Comparison of ENCODE assay signal across 16 mouse cellular contexts in genomic region chr1:180314641-180315040, GRCm38 (mm10). TPM values are rescaled to one million over a fixed set of nuclear protein-coding genes. Genes with fewer than 3 reads are reported as not detected.
DNase-seq lines count a peak whose midpoint lies in the region; ATAC-seq lines count a peak whose summit lies in the region.
"Had no signal": no experiment of that assay in that cellular context is flagged by ENCODE, and none has a peak within 500 bp of the region (broad histone marks: within the 10 kb centered on the region; RNA-seq: fewer than 3 reads in every experiment).

No protein-coding gene starts in this region.

- no peaks in the 10 kb centered on the region for H3K27me3 ChIP-seq in embryonic facial prominence, embryonic 15.5 days
- H3K27me3 ChIP-seq in embryonic facial prominence, embryonic 10.5 days (replicated peaks; ENCODE audit: low read depth, poor library complexity, severe bottlenecking) = peaks cover 16% of the 10 kb centered on the region; the same call in 1 of the 2 replicates
- H3K27me3 ChIP-seq in neural tube, embryonic 13.5 days = no peaks in the 10 kb centered on the region
- no peaks in the 10 kb centered on the region for H3K27me3 ChIP-seq in neural tube, embryonic 15.5 days (replicated peaks)
- no peaks in the 10 kb centered on the region for H3K27me3 ChIP-seq in midbrain, embryonic 14.5 days (ENCODE audit: control insufficient read depth, insufficient read depth, low read length)
- H3K27me3 ChIP-seq: lung, embryonic 15.5 days had no signal

- no peak overlapping the region for H3K4me3 ChIP-seq in embryonic facial prominence, embryonic 15.5 days (replicated peaks)
- H3K4me3 ChIP-seq in embryonic facial prominence, embryonic 10.5 days = no peak overlapping the region
- H3K4me3 ChIP-seq in neural tube, embryonic 13.5 days = no peak overlapping the region
- no peak overlapping the region for H3K4me3 ChIP-seq in neural tube, embryonic 15.5 days (replicated peaks)
- no peak overlapping the region for H3K4me3 ChIP-seq in midbrain, embryonic 14.5 days (replicated peaks; ENCODE audit: low read depth, low read length)
- H3K4me3 ChIP-seq: gastrocnemius, adult 2 months; lung, embryonic 15.5 days had no signal

- WGBS in embryonic facial prominence, embryonic 15.5 days = 74% methylated on average over 11 of the region's 11 CpGs
- WGBS in embryonic facial prominence, embryonic 10.5 days = 86% methylated on average over 11 of the region's 11 CpGs
- 81% methylated on average over 11 of the region's 11 CpGs for WGBS in neural tube, embryonic 13.5 days
- WGBS in neural tube, embryonic 15.5 days = 79% methylated on average over 11 of the region's 11 CpGs
- 88% methylated on average over 11 of the region's 11 CpGs for WGBS in midbrain, embryonic 14.5 days

- DNase-seq in embryonic facial prominence, embryonic 10.5 days (ENCODE audit: low spot score) = no peak
- DNase-seq in brain, adult 2 months (ENCODE audit: low read depth, low spot score) = peak; percentile 9
- DNase-seq in retina, embryonic 14.5 days (ENCODE audit: low spot score) = peak; percentile 13
- DNase-seq in midbrain, embryonic 14.5 days = no peak
- DNase-seq: adrenal gland, adult 8-10 months; cerebellum, adult 18-20 months; gastrocnemius, adult 2 months; kidney, adult 11 months; kidney, postnatal 10 days; layer of hippocampus, adult 9-11 months had no signal

- H3K9ac ChIP-seq in embryonic facial prominence, embryonic 15.5 days = no peak overlapping the region
- no peak overlapping the region for H3K9ac ChIP-seq in neural tube, embryonic 13.5 days
- no peak overlapping the region for H3K9ac ChIP-seq in neural tube, embryonic 15.5 days (replicated peaks)
- no peak overlapping the region for H3K9ac ChIP-seq in midbrain, embryonic 14.5 days (replicated peaks; ENCODE audit: low read length)
- H3K9ac ChIP-seq: lung, embryonic 15.5 days had no signal

- no peak overlapping the region for H3K4me2 ChIP-seq in embryonic facial prominence, embryonic 15.5 days (replicated peaks)
- H3K4me2 ChIP-seq in neural tube, embryonic 13.5 days = no peak overlapping the region
- no peak overlapping the region for H3K4me2 ChIP-seq in neural tube, embryonic 15.5 days
- H3K4me2 ChIP-seq in midbrain, embryonic 14.5 days (ENCODE audit: low read length) = no peak overlapping the region

- ATAC-seq in embryonic facial prominence, embryonic 15.5 days (ENCODE audit: insufficient number of reproducible peaks, low FRiP score, low TSS enrichment, low read depth) = no peak
- ATAC-seq in neural tube, embryonic 13.5 days (ENCODE audit: low read depth) = no peak
- no peak for ATAC-seq in neural tube, embryonic 15.5 days (ENCODE audit: low FRiP score)
- no peak for ATAC-seq in midbrain, embryonic 14.5 days (ENCODE audit: low FRiP score, low TSS enrichment)
- no peak for ATAC-seq in erythroid progenitor cell, adult 5-6 weeks (replicated peaks; ENCODE audit: low FRiP score, poor library complexity, severe bottlenecking)

- no peaks in the 10 kb centered on the region for H3K9me3 ChIP-seq in embryonic facial prominence, embryonic 15.5 days (replicated peaks)
- no peaks in the 10 kb centered on the region for H3K9me3 ChIP-seq in embryonic facial prominence, embryonic 10.5 days
- no peaks in the 10 kb centered on the region for H3K9me3 ChIP-seq in neural tube, embryonic 13.5 days
- no peaks in the 10 kb centered on the region for H3K9me3 ChIP-seq in neural tube, embryonic 15.5 days (replicated peaks)
- no peaks in the 10 kb centered on the region for H3K9me3 ChIP-seq in midbrain, embryonic 14.5 days (ENCODE audit: control insufficient read depth, low read length)
- H3K9me3 ChIP-seq: hindbrain, embryonic 13.5 days; lung, embryonic 15.5 days had no signal

- peaks cover 24% of the 10 kb centered on the region for H3K4me1 ChIP-seq in embryonic facial prominence, embryonic 15.5 days
- H3K4me1 ChIP-seq in embryonic facial prominence, embryonic 10.5 days = peaks cover 29% of the 10 kb centered on the region
- peaks cover 35% of the 10 kb centered on the region for H3K4me1 ChIP-seq in neural tube, embryonic 13.5 days (replicated peaks)
- peaks cover 29% of the 10 kb centered on the region for H3K4me1 ChIP-seq in neural tube, embryonic 15.5 days
- H3K4me1 ChIP-seq in midbrain, embryonic 14.5 days (ENCODE audit: control insufficient read depth, insufficient read depth, low read length) = peaks cover 17% of the 10 kb centered on the region

- H3K36me3 ChIP-seq in embryonic facial prominence, embryonic 15.5 days = no peaks in the 10 kb centered on the region
- H3K36me3 ChIP-seq in embryonic facial prominence, embryonic 10.5 days (replicated peaks) = no peaks in the 10 kb centered on the region
- no peaks in the 10 kb centered on the region for H3K36me3 ChIP-seq in neural tube, embryonic 13.5 days
- no peaks in the 10 kb centered on the region for H3K36me3 ChIP-seq in neural tube, embryonic 15.5 days
- H3K36me3 ChIP-seq in midbrain, embryonic 14.5 days (ENCODE audit: control insufficient read depth, insufficient read depth, low read length) = no peaks in the 10 kb centered on the region
- H3K36me3 ChIP-seq: hindbrain, embryonic 13.5 days; lung, embryonic 15.5 days had no signal

- H3K27ac ChIP-seq in embryonic facial prominence, embryonic 15.5 days (replicated peaks) = 0 out of 2 replicates have a peak overlapping the region, but pooled peaks have one; percentile 48
- H3K27ac ChIP-seq in embryonic facial prominence, embryonic 10.5 days (replicated peaks) = no peak overlapping the region
- peak overlapping the region; percentile 84; the same call in 1 of the 2 replicates for H3K27ac ChIP-seq in neural tube, embryonic 13.5 days (replicated peaks)
- H3K27ac ChIP-seq in neural tube, embryonic 15.5 days (replicated peaks) = no peak overlapping the region
- H3K27ac ChIP-seq in midbrain, embryonic 14.5 days (replicated peaks; ENCODE audit: low read depth, low read length) = no peak overlapping the region
- H3K27ac ChIP-seq: gastrocnemius, adult 2 months; lung, embryonic 15.5 days had no signal

RNA-seq across cellular contexts. Expression of gene Itpkb, which starts 15.6 kb away (rescaled TPM):
- polyA plus RNA-seq in embryonic facial prominence, embryonic 15.5 days (2015; fragmentation: Nextera tagmentation; extraction: Ambion mirVana) = 12.3 and 13.5 TPM in 2 replicates
- 4.9 and 6.2 TPM in 2 replicates for polyA plus RNA-seq in embryonic facial prominence, embryonic 10.5 days (2016; fragmentation: Nextera tagmentation; extraction: Ambion mirVana)
- 3.9 and 4.0 TPM in 2 replicates for polyA plus RNA-seq in neural tube, embryonic 13.5 days (2015; fragmentation: Nextera tagmentation; extraction: Ambion mirVana)
- polyA plus RNA-seq in neural tube, embryonic 15.5 days (2015; fragmentation: Nextera tagmentation; extraction: Ambion mirVana) = 4.1 and 5.3 TPM in 2 replicates
- polyA plus RNA-seq in midbrain, embryonic 14.5 days (2014; fragmentation: Nextera tagmentation; extraction: Ambion mirVana) = 1.8 and 1.9 TPM in 2 replicates
- total RNA-seq in erythroid progenitor cell, adult 5-6 weeks (2015; ENCODE audit: low replicate concordance) = 2.5 and 6.5 TPM in 2 replicates
- total RNA-seq in erythroid progenitor cell, adult 5-6 weeks (2017; ENCODE audit: low replicate concordance) = 1.9 and 2.6 TPM in 2 replicates

RNA-seq across cellular contexts. Expression of gene Psen2, which starts 51.4 kb away (rescaled TPM):
- 22.3 and 24.6 TPM in 2 replicates for polyA plus RNA-seq in embryonic facial prominence, embryonic 15.5 days (2015; fragmentation: Nextera tagmentation; extraction: Ambion mirVana)
- polyA plus RNA-seq in embryonic facial prominence, embryonic 10.5 days (2016; fragmentation: Nextera tagmentation; extraction: Ambion mirVana) = 7.1 and 7.2 TPM in 2 replicates
- polyA plus RNA-seq in neural tube, embryonic 13.5 days (2015; fragmentation: Nextera tagmentation; extraction: Ambion mirVana) = 11.9 and 13.0 TPM in 2 replicates
- polyA plus RNA-seq in neural tube, embryonic 15.5 days (2015; fragmentation: Nextera tagmentation; extraction: Ambion mirVana) = 16.8 and 19.8 TPM in 2 replicates
- polyA plus RNA-seq in midbrain, embryonic 14.5 days (2014; fragmentation: Nextera tagmentation; extraction: Ambion mirVana) = 12.9 and 13.7 TPM in 2 replicates
- 4.2 and 12.6 TPM in 2 replicates for total RNA-seq in erythroid progenitor cell, adult 5-6 weeks (2015; ENCODE audit: low replicate concordance)
- 5.9 and 7.3 TPM in 2 replicates for total RNA-seq in erythroid progenitor cell, adult 5-6 weeks (2017; ENCODE audit: low replicate concordance)

Comparison
In these comparisons a context has a peak if more than half of its experiments do, and no peak if none do; other contexts are left out.
1. H3K27ac ChIP-seq: peak in embryonic facial prominence, embryonic 15.5 days (single experiment) and neural tube, embryonic 13.5 days (single experiment); none in embryonic facial prominence, embryonic 10.5 days (single experiment), neural tube, embryonic 15.5 days (single experiment) and midbrain, embryonic 14.5 days (single experiment).
2. DNase-seq: peak in brain, adult 2 months (single experiment) and retina, embryonic 14.5 days (single experiment); none in embryonic facial prominence, embryonic 10.5 days (single experiment) and midbrain, embryonic 14.5 days (single experiment).